Mouse (Mus musculus) heart, embryonic 13.5 days (tissue): ENCODE measurements around the gene Hipk4. TPM values are rescaled to one million over a fixed set of nuclear protein-coding genes. Genes with fewer than 3 reads are reported as not detected.

ENCODE experiments used
- ATAC-seq: fragments of 200-750 bp; cut with Nextera tagmentation; 2 replicates; pipeline ENCODE4 v1.8.0; 2017; ENCODE audit warnings: moderate TSS enrichment; ENCODE audit not compliant: insufficient number of reproducible peaks, low FRiP score, low TSS enrichment; ENCODE audit errors: extremely low read depth
- H3K27ac ChIP-seq: fragments of 300-500 bp; sonication (generic); replicated peaks from 2 replicates; pipeline ENCODE4 v1.5.1; 2015; ENCODE audit warnings: moderate library complexity, mild to moderate bottlenecking, inconsistent platforms
- H3K27me3 ChIP-seq: fragments of 300-500 bp; sonication (generic); replicated peaks from 2 replicates; pipeline ENCODE4 v1.6.1; 2015; ENCODE audit warnings: mild to moderate bottlenecking, inconsistent platforms
- H3K36me3 ChIP-seq: fragments of 300-500 bp; sonication (generic); 2 replicates; pipeline ENCODE4 v1.6.1; 2015; ENCODE audit warnings: mild to moderate bottlenecking, inconsistent platforms
- H3K4me1 ChIP-seq: fragments of 300-500 bp; sonication (generic); 2 replicates; pipeline ENCODE4 v1.6.1; 2015; ENCODE audit warnings: inconsistent platforms
- H3K4me2 ChIP-seq: fragments of 300-500 bp; sonication (generic); 2 replicates; pipeline ENCODE4 v1.6.1; 2015; ENCODE audit warnings: inconsistent platforms, mild to moderate bottlenecking, moderate library complexity
- H3K4me3 ChIP-seq: fragments of 300-500 bp; sonication (generic); 2 replicates; pipeline ENCODE4 v1.5.1; 2015; ENCODE audit warnings: moderate library complexity, mild to moderate bottlenecking, inconsistent platforms
- H3K9ac ChIP-seq: fragments of 300-500 bp; sonication (generic); 2 replicates; pipeline ENCODE4 v1.6.1; 2015; ENCODE audit warnings: inconsistent platforms, mild to moderate bottlenecking, moderate library complexity
- H3K9me3 ChIP-seq: fragments of 300-500 bp; sonication (generic); 2 replicates; pipeline ENCODE4 v1.6.1; 2016; ENCODE audit warnings: inconsistent platforms
- WGBS: fragments of 180-500 bp; shearing (Covaris S2); methylation state at CpG from one replicate; pipeline ENCODE4 v1.1.7; 2015; ENCODE audit warnings: mixed read lengths; 5-methylcytosine and 5-hydroxymethylcytosine counted together
- polyA plus RNA-seq: library from polyadenylated mRNA; unstranded; fragments of >200 nt; fragmentation: Nextera tagmentation; extraction: Ambion mirVana; gene quantifications from 2 replicates; pipeline ENCODE4 v1.2.1, GENCODE M21; 2015

The Hipk4 gene
- polyA plus RNA-seq, 1 experiment from 2014 or later = 0.36 TPM

GRCm38 (mm10) chr7:27526039-27526827 lies 3.2 kb downstream of the Hipk4 start:
- 0 out of 2 replicates have a peak overlapping the region, but pooled peaks have one; percentile 4 for H3K27ac ChIP-seq
- no peak; the same call in 1 of the 2 replicates for ATAC-seq

GRCm38 (mm10) chr7:27529070-27529469 lies 6.0 kb downstream of the Hipk4 start:
- no peak overlapping the region for H3K4me2 ChIP-seq
- WGBS = 71% methylated on average over 21 of the region's 21 CpGs
- H3K36me3 ChIP-seq = peaks cover 49% of the 10 kb centered on the region
- no peak overlapping the region for H3K27ac ChIP-seq
- no peaks in the 10 kb centered on the region for H3K27me3 ChIP-seq
- ATAC-seq = no peak
- H3K9ac ChIP-seq = 0 out of 2 replicates have a peak overlapping the region, but pooled peaks have one; percentile 28
- H3K4me3 ChIP-seq = no peak overlapping the region
- peaks cover 10% of the 10 kb centered on the region for H3K4me1 ChIP-seq
- H3K9me3 ChIP-seq = no peaks in the 10 kb centered on the region

More at GRCm38 (mm10) chr7:27526039-27526827, 3.2 kb downstream of the Hipk4 start:
- WGBS = 20% methylated on average over 10 of the region's 10 CpGs
- H3K27me3 ChIP-seq = no peaks in the 10 kb centered on the region
- peaks cover 10% of the 10 kb centered on the region for H3K4me1 ChIP-seq
- H3K9ac ChIP-seq = peak overlapping the region; percentile 4; the same call in 1 of the 2 replicates
- H3K4me3 ChIP-seq = no peak overlapping the region
- peak overlapping the region; percentile 28; the same call in 1 of the 2 replicates for H3K4me2 ChIP-seq
- no peaks in the 10 kb centered on the region for H3K9me3 ChIP-seq
- H3K36me3 ChIP-seq = peaks cover 25% of the 10 kb centered on the region

- no peak overlapping the region for H3K4me3 ChIP-seq
- peaks cover 67% of the 10 kb centered on the region for H3K36me3 ChIP-seq
- H3K4me2 ChIP-seq = no peak overlapping the region
- ATAC-seq = no peak
- no peaks in the 10 kb centered on the region for H3K9me3 ChIP-seq
- H3K9ac ChIP-seq = no peak overlapping the region
- H3K4me1 ChIP-seq = peaks cover 9% of the 10 kb centered on the region
- no peak overlapping the region for H3K27ac ChIP-seq
- WGBS = 76% methylated on average over 3 of the region's 3 CpGs
- H3K27me3 ChIP-seq = no peaks in the 10 kb centered on the region
Measured at GRCm38 (mm10) chr7:27530937-27531336, 7.9 kb downstream of the Hipk4 start.

- Histone ChIP-seq H3K4me3 (no peak overlapping the region), H3K4me2 (no peak overlapping the region), H3K27me3 (no peaks in the 10 kb centered on the region), H3K9me3 (no peaks in the 10 kb centered on the region), H3K4me1 (peaks cover 5% of the 10 kb centered on the region; the same call in 1 of the 2 replicates), H3K9ac (no peak overlapping the region), H3K36me3 (peaks cover 74% of the 10 kb centered on the region), H3K27ac (no peak overlapping the region)
- WGBS = 84% methylated on average over 10 of the region's 10 CpGs
- no peak for ATAC-seq
Measured at GRCm38 (mm10) chr7:27531707-27532106, 8.6 kb downstream of the Hipk4 start.

GRCm38 (mm10) chr7:27532480-27533050 lies 9.5 kb downstream of the Hipk4 start:
- H3K9me3 ChIP-seq = no peaks in the 10 kb centered on the region
- ATAC-seq = no peak
- H3K9ac ChIP-seq = no peak overlapping the region
- H3K4me2 ChIP-seq = no peak overlapping the region
- peaks cover 83% of the 10 kb centered on the region for H3K36me3 ChIP-seq
- H3K4me1 ChIP-seq = peaks cover 5% of the 10 kb centered on the region; the same call in 1 of the 2 replicates
- no peaks in the 10 kb centered on the region for H3K27me3 ChIP-seq
- H3K27ac ChIP-seq = no peak overlapping the region
- 76% methylated on average over 9 of the region's 9 CpGs for WGBS
- no peak overlapping the region for H3K4me3 ChIP-seq

GRCm38 (mm10) chr7:27535386-27535785 lies 12.3 kb downstream of the Hipk4 start:
- no peak overlapping the region for H3K27ac ChIP-seq
- 42% methylated on average over 2 of the region's 2 CpGs for WGBS
- H3K9ac ChIP-seq = no peak overlapping the region
- H3K4me1 ChIP-seq = peaks cover 5% of the 10 kb centered on the region; the same call in 1 of the 2 replicates
- H3K4me2 ChIP-seq = no peak overlapping the region
- no peaks in the 10 kb centered on the region for H3K9me3 ChIP-seq
- no peak for ATAC-seq
- no peak overlapping the region for H3K4me3 ChIP-seq
- peaks cover 89% of the 10 kb centered on the region for H3K36me3 ChIP-seq
- H3K27me3 ChIP-seq = no peaks in the 10 kb centered on the region

- no peak overlapping the region for H3K4me3 ChIP-seq
- no peaks in the 10 kb centered on the region for H3K9me3 ChIP-seq
- WGBS = 85% methylated on average over 6 of the region's 6 CpGs
- H3K27me3 ChIP-seq = no peaks in the 10 kb centered on the region
- H3K9ac ChIP-seq = no peak overlapping the region
- H3K4me1 ChIP-seq = peaks cover 5% of the 10 kb centered on the region
- no peak overlapping the region for H3K27ac ChIP-seq
- ATAC-seq = no peak
- peaks cover 83% of the 10 kb centered on the region for H3K36me3 ChIP-seq
- H3K4me2 ChIP-seq = no peak overlapping the region
Measured at GRCm38 (mm10) chr7:27536618-27537017, 13.6 kb downstream of the Hipk4 start.

- H3K9me3 ChIP-seq = no peaks in the 10 kb centered on the region
- peaks cover 69% of the 10 kb centered on the region for H3K36me3 ChIP-seq
- H3K4me3 ChIP-seq = no peak overlapping the region
- no peak overlapping the region for H3K4me2 ChIP-seq
- 86% methylated on average over 8 of the region's 8 CpGs for WGBS
- no peak overlapping the region for H3K27ac ChIP-seq
- no peaks in the 10 kb centered on the region for H3K27me3 ChIP-seq
- ATAC-seq = no peak
- H3K4me1 ChIP-seq = peaks cover 16% of the 10 kb centered on the region
- no peak overlapping the region for H3K9ac ChIP-seq
Measured at GRCm38 (mm10) chr7:27537998-27538397, 14.9 kb downstream of the Hipk4 start.

- 58% methylated on average over 2 of the region's 2 CpGs for WGBS
Measured at GRCm38 (mm10) chr7:27538797-27539196, 15.7 kb downstream of the Hipk4 start.

GRCm38 (mm10) chr7:27540521-27540920 lies 17.5 kb downstream of the Hipk4 start:
- Histone ChIP-seq H3K4me1 (peaks cover 34% of the 10 kb centered on the region), H3K36me3 (peaks cover 47% of the 10 kb centered on the region), H3K9ac (no peak overlapping the region; the same call in 1 of the 2 replicates), H3K27me3 (no peaks in the 10 kb centered on the region), H3K4me3 (no peak overlapping the region), H3K4me2 (0 out of 2 replicates have a peak overlapping the region, but pooled peaks have one; percentile 3), H3K27ac (no peak overlapping the region), H3K9me3 (no peaks in the 10 kb centered on the region)
- no peak for ATAC-seq
- 61% methylated on average over 2 of the region's 2 CpGs for WGBS

More at GRCm38 (mm10) chr7:27538797-27539196, 15.7 kb downstream of the Hipk4 start:
- Histone ChIP-seq H3K27ac (no peak overlapping the region), H3K4me3 (no peak overlapping the region), H3K4me1 (peaks cover 22% of the 10 kb centered on the region), H3K4me2 (no peak overlapping the region), H3K9me3 (no peaks in the 10 kb centered on the region), H3K27me3 (no peaks in the 10 kb centered on the region), H3K9ac (no peak overlapping the region), H3K36me3 (peaks cover 61% of the 10 kb centered on the region)
- no peak for ATAC-seq

GRCm38 (mm10) chr7:27540935-27541334 lies 17.9 kb downstream of the Hipk4 start:
- 79% methylated on average over 6 of the region's 6 CpGs for WGBS

More at GRCm38 (mm10) chr7:27540935-27541334, 17.9 kb downstream of the Hipk4 start:
- 0 out of 2 replicates have a peak overlapping the region, but pooled peaks have one; percentile 21 for H3K9ac ChIP-seq
- H3K4me3 ChIP-seq = no peak overlapping the region
- peaks cover 32% of the 10 kb centered on the region for H3K4me1 ChIP-seq
- peaks cover 43% of the 10 kb centered on the region for H3K36me3 ChIP-seq
- no peak for ATAC-seq
- no peaks in the 10 kb centered on the region for H3K9me3 ChIP-seq
- H3K27ac ChIP-seq = no peak overlapping the region
- 0 out of 2 replicates have a peak overlapping the region, but pooled peaks have one; percentile 3 for H3K4me2 ChIP-seq
- no peaks in the 10 kb centered on the region for H3K27me3 ChIP-seq
